In the genomic region with DNA sequence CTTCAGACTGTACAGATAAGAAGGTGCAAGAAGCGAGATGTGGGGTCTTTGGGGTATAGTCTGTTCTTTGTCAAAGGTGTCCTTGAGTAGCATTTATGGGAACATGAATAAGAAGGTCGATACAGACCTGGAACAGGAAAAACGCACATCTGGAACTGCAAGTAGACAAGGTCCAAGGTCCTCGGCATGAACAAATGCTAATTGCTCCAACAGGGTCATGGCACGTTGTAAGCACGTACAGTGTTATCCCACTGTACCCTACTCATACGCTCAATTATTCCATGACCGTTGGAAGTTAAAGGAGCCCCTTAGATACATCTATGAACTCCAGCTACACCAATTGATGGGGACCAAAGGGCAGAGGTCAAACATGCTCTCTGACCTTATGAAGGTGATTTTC, we compare ENCODE assay signal across 18 mouse cellular contexts.
DNase-seq lines count a peak whose midpoint lies in the region; ATAC-seq and TF ChIP-seq lines count a peak whose summit lies in the region.
"Had no signal": no experiment of that assay in that cellular context is flagged by ENCODE, and none has a peak within 500 bp of the region (broad histone marks: within the 10 kb centered on the region; RNA-seq: fewer than 3 reads in every experiment).

No protein-coding gene starts in this region.

- H3K4me2 ChIP-seq in liver, embryonic 11.5 days: no peak overlapping the region
- H3K4me2 ChIP-seq in stomach, embryonic 15.5 days: no peak overlapping the region
- no peak overlapping the region for H3K4me2 ChIP-seq in stomach, postnatal 0 days (replicated peaks; ENCODE audit: low read depth)
- H3K4me2 ChIP-seq in stomach, embryonic 16.5 days (ENCODE audit: low read depth, low read length): no peak overlapping the region
- H3K4me2 ChIP-seq: embryonic facial prominence, embryonic 12.5 days; forebrain, embryonic 13.5 days; forebrain, embryonic 15.5 days had no signal

- ATAC-seq in liver, embryonic 11.5 days (replicated peaks; ENCODE audit: low FRiP score): no peak
- peak; percentile 56 for ATAC-seq in stomach, embryonic 15.5 days (ENCODE audit: insufficient read depth, low FRiP score, low read depth)
- ATAC-seq in stomach, postnatal 0 days (ENCODE audit: low FRiP score, low TSS enrichment): no peak
- ATAC-seq in stomach, embryonic 16.5 days (ENCODE audit: insufficient read depth, low FRiP score): peak; percentile 63; the same call in 1 of the 2 replicates
- ATAC-seq: forebrain, embryonic 13.5 days; forebrain, embryonic 15.5 days had no signal

- H3K79me2 ChIP-seq in liver, adult 2 months (ENCODE audit: control insufficient read depth, insufficient read depth, low read length): no peaks in the 10 kb centered on the region

- DNase-seq in liver, adult 2 months (ENCODE audit: extremely low read depth, low read depth, low spot score): peak; percentile 67
- DNase-seq in liver, embryonic 11.5 days (ENCODE audit: low spot score): no peak
- DNase-seq in stomach, postnatal 0 days (ENCODE audit: low spot score): no peak
- no peak for DNase-seq in adrenal gland, postnatal 36 days
- DNase-seq: adrenal gland, adult 2 months; adrenal gland, postnatal 10 days; adrenal gland, postnatal 25 days; cerebellum, adult 11-12 months; cerebellum, adult 2 months; cerebellum, adult 9-10 months; cerebellum, postnatal 10 days; cerebellum, postnatal 25 days had no signal

- H3K4me1 ChIP-seq in liver, adult 2 months (ENCODE audit: control insufficient read depth, insufficient read depth, low read length): peaks cover 3% of the 10 kb centered on the region
- no peaks in the 10 kb centered on the region for H3K4me1 ChIP-seq in liver, embryonic 11.5 days (replicated peaks; ENCODE audit: control insufficient read depth, insufficient read depth, low read length)
- no peaks in the 10 kb centered on the region for H3K4me1 ChIP-seq in stomach, embryonic 15.5 days
- H3K4me1 ChIP-seq in stomach, postnatal 0 days (replicated peaks; ENCODE audit: control insufficient read depth, insufficient read depth): no peaks in the 10 kb centered on the region
- H3K4me1 ChIP-seq in stomach, embryonic 16.5 days (ENCODE audit: control insufficient read depth, insufficient read depth, low read length): no peaks in the 10 kb centered on the region
- H3K4me1 ChIP-seq: embryonic facial prominence, embryonic 12.5 days; forebrain, embryonic 13.5 days; forebrain, embryonic 15.5 days had no signal

- no peak for TF ChIP-seq POLR2A in liver, adult 2 months (IDR thresholded peaks at IDR 0.05; ENCODE audit: extremely low read depth, insufficient read depth, low read length)

- no peaks in the 10 kb centered on the region for H3K36me3 ChIP-seq in liver, adult 2 months (ENCODE audit: control insufficient read depth, insufficient read depth, low read length)
- H3K36me3 ChIP-seq in liver, embryonic 11.5 days (ENCODE audit: control insufficient read depth, insufficient read depth, low read length): no peaks in the 10 kb centered on the region
- no peaks in the 10 kb centered on the region for H3K36me3 ChIP-seq in stomach, embryonic 15.5 days
- H3K36me3 ChIP-seq in stomach, postnatal 0 days (ENCODE audit: control insufficient read depth, insufficient read depth, low read length): no peaks in the 10 kb centered on the region
- no peaks in the 10 kb centered on the region for H3K36me3 ChIP-seq in stomach, embryonic 16.5 days (ENCODE audit: control insufficient read depth, insufficient read depth, low read length)
- H3K36me3 ChIP-seq: embryonic facial prominence, embryonic 10.5 days; embryonic facial prominence, embryonic 12.5 days; forebrain, embryonic 15.5 days had no signal

- no peaks in the 10 kb centered on the region for H3K9me3 ChIP-seq in liver, embryonic 11.5 days (ENCODE audit: control insufficient read depth, low read length)
- no peaks in the 10 kb centered on the region for H3K9me3 ChIP-seq in stomach, embryonic 15.5 days
- no peaks in the 10 kb centered on the region for H3K9me3 ChIP-seq in stomach, postnatal 0 days (ENCODE audit: control insufficient read depth, low read length)
- no peaks in the 10 kb centered on the region for H3K9me3 ChIP-seq in stomach, embryonic 16.5 days (replicated peaks; ENCODE audit: control insufficient read depth, low read length)
- H3K9me3 ChIP-seq: embryonic facial prominence, embryonic 10.5 days; embryonic facial prominence, embryonic 12.5 days; forebrain, embryonic 13.5 days; forebrain, embryonic 15.5 days had no signal

- no peak for TF ChIP-seq EP300 in stomach, postnatal 0 days (optimal IDR thresholded peaks at IDR 0.05)

- no peak overlapping the region for H3K4me3 ChIP-seq in liver, adult 2 months (ENCODE audit: insufficient read depth, low read depth, low read length)
- H3K4me3 ChIP-seq in liver, embryonic 11.5 days (ENCODE audit: low read depth, low read length): no peak overlapping the region
- H3K4me3 ChIP-seq in stomach, embryonic 15.5 days (replicated peaks): no peak overlapping the region
- H3K4me3 ChIP-seq in stomach, postnatal 0 days (ENCODE audit: low read depth, low read length): no peak overlapping the region
- H3K4me3 ChIP-seq in stomach, embryonic 16.5 days (replicated peaks; ENCODE audit: low read length): no peak overlapping the region
- H3K4me3 ChIP-seq: embryonic facial prominence, embryonic 10.5 days; embryonic facial prominence, embryonic 12.5 days; forebrain, embryonic 13.5 days; forebrain, embryonic 15.5 days had no signal

- no peak for TF ChIP-seq CTCF in liver, adult 2 months (IDR thresholded peaks at IDR 0.05; ENCODE audit: low read depth, low read length)
- no peak for TF ChIP-seq CTCF in stomach, postnatal 0 days (IDR thresholded peaks at IDR 0.05; ENCODE audit: low read depth)

- H3K27me3 ChIP-seq in liver, adult 2 months (ENCODE audit: control insufficient read depth, insufficient read depth, low read length): no peaks in the 10 kb centered on the region
- H3K27me3 ChIP-seq in liver, embryonic 11.5 days (replicated peaks; ENCODE audit: control insufficient read depth, insufficient read depth, low read length): no peaks in the 10 kb centered on the region; the same call in 1 of the 2 replicates
- H3K27me3 ChIP-seq in stomach, embryonic 15.5 days (replicated peaks): no peaks in the 10 kb centered on the region
- H3K27me3 ChIP-seq in stomach, postnatal 0 days (ENCODE audit: control insufficient read depth, insufficient read depth, low read length): no peaks in the 10 kb centered on the region
- H3K27me3 ChIP-seq in stomach, embryonic 16.5 days (ENCODE audit: control insufficient read depth, insufficient read depth, low read length): no peaks in the 10 kb centered on the region
- H3K27me3 ChIP-seq: embryonic facial prominence, embryonic 12.5 days; forebrain, embryonic 13.5 days; forebrain, embryonic 15.5 days had no signal

- 83% methylated on average over 8 of the region's 8 CpGs for WGBS in liver, adult 2 months
- 85% methylated on average over 8 of the region's 8 CpGs for WGBS in liver, embryonic 11.5 days
- WGBS in stomach, embryonic 15.5 days: 82% methylated on average over 8 of the region's 8 CpGs
- 87% methylated on average over 8 of the region's 8 CpGs for WGBS in stomach, postnatal 0 days
- 82% methylated on average over 8 of the region's 8 CpGs for WGBS in stomach, embryonic 16.5 days

- H3K9ac ChIP-seq in liver, adult 2 months (ENCODE audit: low read depth, low read length): no peak overlapping the region
- H3K9ac ChIP-seq in liver, embryonic 11.5 days (ENCODE audit: low read depth, low read length): no peak overlapping the region
- H3K9ac ChIP-seq in stomach, embryonic 15.5 days: no peak overlapping the region
- no peak overlapping the region for H3K9ac ChIP-seq in stomach, postnatal 0 days (ENCODE audit: low read length)
- no peak overlapping the region for H3K9ac ChIP-seq in stomach, embryonic 16.5 days (ENCODE audit: low read length)
- H3K9ac ChIP-seq: embryonic facial prominence, embryonic 12.5 days; forebrain, embryonic 13.5 days; forebrain, embryonic 15.5 days had no signal

- no peak overlapping the region for H3K27ac ChIP-seq in liver, adult 2 months (replicated peaks; ENCODE audit: insufficient read depth, low read depth, low read length)
- H3K27ac ChIP-seq in liver, embryonic 11.5 days (ENCODE audit: low read depth, low read length): no peak overlapping the region
- peak overlapping the region; percentile 57; the same call in 1 of the 2 replicates for H3K27ac ChIP-seq in stomach, embryonic 15.5 days
- H3K27ac ChIP-seq in stomach, postnatal 0 days (replicated peaks): no peak overlapping the region
- H3K27ac ChIP-seq in stomach, embryonic 16.5 days (ENCODE audit: low read length): no peak overlapping the region
- H3K27ac ChIP-seq: embryonic facial prominence, embryonic 10.5 days; embryonic facial prominence, embryonic 12.5 days; forebrain, embryonic 13.5 days; forebrain, embryonic 15.5 days had no signal

Comparison
In these comparisons a context has a peak if more than half of its experiments do, and no peak if none do; other contexts are left out.
1. ATAC-seq: peak in stomach, embryonic 15.5 days (single experiment) and stomach, embryonic 16.5 days (single experiment); none in liver, embryonic 11.5 days (single experiment) and stomach, postnatal 0 days (single experiment).